Mouse (Mus musculus) lung, embryonic 16.5 days (tissue): Measurements from ENCODE around the gene Lexm. TPM values are rescaled to one million over a fixed set of nuclear protein-coding genes. Genes with fewer than 3 reads are reported as not detected.

Source experiments
- ATAC-seq: fragments of 200-750 bp; cut with Nextera tagmentation; 2 replicates; pipeline ENCODE4 v1.8.0; 2017; ENCODE audit warnings: low read depth, mild to moderate bottlenecking, moderate library complexity
- H3K27ac ChIP-seq: fragments of 300-500 bp; sonication (generic); 2 replicates; pipeline ENCODE4 v1.5.1; 2014; ENCODE audit warnings: mild to moderate bottlenecking, control low read depth, low read length
- H3K27me3 ChIP-seq: fragments of 300-500 bp; sonication (generic); 2 replicates; pipeline ENCODE4 v1.6.1; 2014; ENCODE audit warnings: low read depth, low read length, mixed read lengths; ENCODE audit not compliant: control insufficient read depth, insufficient read depth
- H3K36me3 ChIP-seq: fragments of 300-500 bp; sonication (generic); 2 replicates; pipeline ENCODE4 v1.6.1; 2014; ENCODE audit warnings: low read length; ENCODE audit not compliant: control insufficient read depth, insufficient read depth
- H3K4me1 ChIP-seq: fragments of 300-500 bp; sonication (generic); replicated peaks from 2 replicates; pipeline ENCODE4 v1.6.1; 2014; ENCODE audit warnings: low read length, mixed read lengths; ENCODE audit not compliant: control insufficient read depth, insufficient read depth
- H3K4me2 ChIP-seq: fragments of 300-500 bp; sonication (generic); 2 replicates; pipeline ENCODE4 v1.6.1; 2014; ENCODE audit warnings: low read depth, low read length, control low read depth
- H3K4me3 ChIP-seq: fragments of 300-500 bp; sonication (generic); 2 replicates; pipeline ENCODE4 v1.5.1; 2014; ENCODE audit warnings: mild to moderate bottlenecking, low read length, control low read depth
- H3K9ac ChIP-seq: fragments of 300-500 bp; sonication (generic); 2 replicates; pipeline ENCODE4 v1.6.1; 2014; ENCODE audit warnings: low read length, control low read depth
- H3K9me3 ChIP-seq: fragments of 300-500 bp; sonication (generic); 2 replicates; pipeline ENCODE4 v1.6.1; 2016; ENCODE audit warnings: low read length; ENCODE audit not compliant: control insufficient read depth
- WGBS: fragments of 180-500 bp; shearing (Covaris S2); extraction: QIAGEN DNeasy Blood & Tissue Kit; methylation state at CpG from one replicate; pipeline ENCODE4 v1.1.7; 2014; 5-methylcytosine and 5-hydroxymethylcytosine counted together
- polyA plus RNA-seq: library from polyadenylated mRNA; unstranded; fragments of >200 nt; fragmentation: Nextera tagmentation; extraction: Ambion mirVana; gene quantifications from 2 replicates; pipeline ENCODE4 v1.2.1, GENCODE M21; 2015

Lexm gene
- polyA plus RNA-seq, 1 experiment from 2014 or later, result not detected

DNA sequence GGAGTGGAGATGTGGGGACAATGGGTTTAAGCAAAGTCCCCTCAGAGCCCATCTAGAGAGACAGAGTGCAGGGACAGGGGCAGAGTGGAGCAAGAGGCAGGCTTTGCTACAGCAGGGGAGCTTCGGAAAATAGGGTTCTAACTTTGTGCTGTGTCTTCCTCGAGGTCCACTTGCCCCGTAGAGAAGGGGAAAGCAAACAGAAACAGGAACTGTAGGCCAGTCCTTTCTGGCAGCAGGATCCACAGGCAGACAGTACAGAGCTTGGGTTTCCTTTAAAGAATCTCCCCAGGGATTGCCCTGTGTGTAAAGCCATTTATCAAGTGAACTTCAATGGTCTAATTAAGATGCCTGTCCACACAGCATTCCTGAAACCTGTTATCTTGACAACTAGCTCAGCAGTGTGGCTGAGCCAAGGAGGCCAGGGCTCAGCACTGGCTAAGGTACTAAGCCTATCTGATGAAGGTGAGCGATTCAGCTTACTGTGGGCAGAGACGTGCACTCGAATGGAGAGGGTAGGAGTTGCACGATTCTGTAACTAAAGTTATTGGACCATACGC lies 71.1 kb downstream of the Lexm start:
- no peaks in the 10 kb centered on the region for H3K36me3 ChIP-seq
- H3K9me3 ChIP-seq, result no peaks in the 10 kb centered on the region
- no peak for ATAC-seq
- no peak overlapping the region for H3K4me2 ChIP-seq
- H3K27me3 ChIP-seq, result no peaks in the 10 kb centered on the region
- H3K27ac ChIP-seq, result no peak overlapping the region
- H3K9ac ChIP-seq, result no peak overlapping the region
- no peak overlapping the region for H3K4me3 ChIP-seq
- WGBS, result 33% methylated on average over 8 of the region's 8 CpGs
- H3K4me1 ChIP-seq, result no peaks in the 10 kb centered on the region

DNA sequence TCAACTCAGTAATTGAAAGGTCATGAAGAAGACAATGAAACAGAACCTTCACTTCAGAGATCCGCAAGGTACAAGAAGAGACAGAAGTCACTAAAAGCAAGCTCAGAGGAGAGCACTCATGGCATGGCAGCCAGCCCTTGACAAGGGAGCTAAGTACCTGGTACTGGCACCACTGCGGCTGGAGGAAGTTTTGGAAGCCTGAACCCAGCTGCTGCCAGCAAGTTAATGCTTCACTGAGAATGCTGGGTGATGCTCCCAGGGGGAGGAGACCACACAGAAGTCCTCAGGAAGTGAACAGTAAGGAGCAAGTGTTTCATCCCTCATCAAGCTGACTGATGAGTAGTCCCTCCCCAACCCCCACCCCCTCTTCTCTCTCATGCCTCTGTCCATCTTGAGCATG lies 74.8 kb downstream of the Lexm start:
- Histone ChIP-seq H3K4me3 (no peak overlapping the region), H3K27me3 (no peaks in the 10 kb centered on the region), H3K9ac (no peak overlapping the region), H3K4me2 (no peak overlapping the region), H3K36me3 (no peaks in the 10 kb centered on the region), H3K4me1 (no peaks in the 10 kb centered on the region), H3K27ac (no peak overlapping the region), H3K9me3 (no peaks in the 10 kb centered on the region)
- WGBS, result 72% methylated on average over 2 of the region's 2 CpGs
- no peak for ATAC-seq

DNA sequence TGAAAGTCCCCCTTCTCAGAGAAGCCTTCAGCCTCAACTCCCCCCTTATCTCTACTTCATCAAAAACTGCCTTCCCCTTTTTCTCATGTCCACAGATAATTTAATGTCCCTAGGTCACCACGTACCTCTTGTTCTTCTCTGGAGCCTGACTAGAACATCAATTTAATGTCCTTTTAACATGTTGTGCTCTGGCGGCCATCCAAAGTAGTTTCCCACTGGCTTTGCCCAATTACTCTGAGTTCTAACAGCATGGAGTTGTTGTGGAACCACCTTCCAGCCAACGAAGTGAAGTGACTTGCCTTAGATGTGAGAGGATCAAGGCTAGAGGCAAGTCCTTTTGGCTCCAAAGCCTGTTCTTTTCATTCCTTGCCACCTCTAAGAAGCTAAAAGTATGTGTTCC lies 75.5 kb downstream of the Lexm start:
- no peaks in the 10 kb centered on the region for H3K36me3 ChIP-seq
- no peak overlapping the region for H3K4me3 ChIP-seq
- H3K9ac ChIP-seq, result no peak overlapping the region
- no peak for ATAC-seq
- no peaks in the 10 kb centered on the region for H3K9me3 ChIP-seq
- no peaks in the 10 kb centered on the region for H3K4me1 ChIP-seq
- H3K27me3 ChIP-seq, result no peaks in the 10 kb centered on the region
- no peak overlapping the region for H3K4me2 ChIP-seq
- H3K27ac ChIP-seq, result no peak overlapping the region
- WGBS, result 42% methylated on average over 3 of the region's 3 CpGs

Other genes with a start within 250 kb of the Lexm start
- 1.3 and 2.7 TPM in 2 replicates for gene Pcsk9, start 152.9 kb downstream of the Lexm start, polyA plus RNA-seq
- not detected in 2 replicates for gene Bsnd, start 125.0 kb downstream of the Lexm start, polyA plus RNA-seq
- gene Dhcr24, start 56.2 kb downstream of the Lexm start, polyA plus RNA-seq, result 2.0 and 2.9 TPM in 2 replicates
- gene Ttc22, start 5.2 kb upstream of the Lexm start, polyA plus RNA-seq, result 1.2 and 1.8 TPM in 2 replicates
- gene Pars2, start 33.8 kb upstream of the Lexm start, polyA plus RNA-seq, result 12.2 and 13.2 TPM in 2 replicates
- 89.7 and 92.3 TPM in 2 replicates for gene Ttc4, start 61.7 kb upstream of the Lexm start, polyA plus RNA-seq
- 0.13 TPM in 1 of 2 replicates, not detected in the other for gene Mroh7, start 113.7 kb upstream of the Lexm start, polyA plus RNA-seq
- 0.18 and 0.30 TPM in 2 replicates for gene Fam151a, start 116.6 kb upstream of the Lexm start, polyA plus RNA-seq
- 2.1 and 2.4 TPM in 2 replicates for gene Acot11, start 187.8 kb upstream of the Lexm start, polyA plus RNA-seq